Mouse (Mus musculus): ENCODE data around the gene Tgm5. TPM values are rescaled to one million over a fixed set of nuclear protein-coding genes. Genes with fewer than 3 reads are reported as not detected.

Tgm5 gene
- total and polyA plus RNA-seq, 3 experiments: not detected

DNA sequence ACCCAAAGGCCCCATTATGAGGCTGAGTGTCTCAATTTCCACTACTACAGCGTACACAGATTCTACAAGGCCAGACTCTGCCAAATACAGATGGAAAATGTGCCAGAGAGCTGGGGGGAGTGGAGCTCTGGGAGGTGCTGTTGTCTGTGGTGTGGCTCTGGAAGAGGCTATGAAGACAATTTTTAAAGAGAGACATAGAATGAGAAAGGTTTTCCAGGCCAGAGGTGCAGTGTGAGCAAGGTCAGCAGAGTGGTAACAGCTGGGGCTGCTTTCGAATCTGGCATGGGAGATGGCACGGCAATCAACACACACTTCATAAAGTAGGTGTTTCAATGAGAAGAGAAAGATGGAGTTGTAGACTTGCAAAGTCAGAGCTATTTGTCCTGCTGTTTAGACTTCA, 33.6 kb upstream of the Tgm5 start:
- no peak overlapping the region for H3K4me2 ChIP-seq (ENCODE audit: insufficient read depth, low read depth, poor library complexity, severe bottlenecking)
- H3K79me2 ChIP-seq (replicated peaks; ENCODE audit: control insufficient read depth, extremely low read depth, insufficient read depth, poor library complexity, severe bottlenecking): no peaks in the 10 kb centered on the region
- H3K9me3 ChIP-seq (replicated peaks; ENCODE audit: low read length): no peaks in the 10 kb centered on the region
- no peaks in the 10 kb centered on the region for H3K4me1 ChIP-seq (ENCODE audit: control insufficient read depth in 1 of 2, insufficient read depth in 2 of 2)
- in situ Hi-C loops (cut with MboI; ENCODE audit: low pct_ligation_motif_present, low pct_unique_long_range_greater_than_20kb, low sequenced_read_pairs): loop anchor here (25.0 kb wide), 1 partner anchor 657 kb away; the partner anchor contains the start of gene Capn3
- H3K36me3 ChIP-seq (replicated peaks in 1 of 2; ENCODE audit: control insufficient read depth in 1 of 2, insufficient read depth in 1 of 2, low read length in 1 of 2): no peaks in the 10 kb centered on the region
- dilution Hi-C loops (cut with MboI; ENCODE audit: extremely low pct_ligation_motif_present, extremely low pct_unique_long_range_greater_than_20kb, low sequenced_read_pairs): no loop called here
- peaks cover 14% of the 10 kb centered on the region for H3K27me3 ChIP-seq (replicated peaks)
- H3K9ac ChIP-seq (ENCODE audit: insufficient read depth, low read depth): no peak overlapping the region
- TF ChIP-seq MAX (IDR thresholded peaks at IDR 0.05; ENCODE audit: low read length) (no peak), EP300 (IDR thresholded peaks at IDR 0.05; ENCODE audit: low read length) (no peak), ZMIZ1 (IDR thresholded peaks at IDR 0.05; ENCODE audit: low read depth, low read length) (no peak), ZKSCAN1 (IDR thresholded peaks at IDR 0.05; ENCODE audit: borderline replicate concordance, low read depth, low read length) (no peak), ELF1 (IDR thresholded peaks at IDR 0.05; ENCODE audit: low read depth, low read length) (no peak)
- H3K27ac ChIP-seq (ENCODE audit: insufficient read depth, low read depth): no peak overlapping the region
- no peak overlapping the region for H3K4me3 ChIP-seq (replicated peaks in 1 of 3; ENCODE audit: low read depth in 2 of 3, low read length in 2 of 3, poor library complexity in 1 of 3)
- DNase-seq (ENCODE audit: extremely low read depth): no peak

DNA sequence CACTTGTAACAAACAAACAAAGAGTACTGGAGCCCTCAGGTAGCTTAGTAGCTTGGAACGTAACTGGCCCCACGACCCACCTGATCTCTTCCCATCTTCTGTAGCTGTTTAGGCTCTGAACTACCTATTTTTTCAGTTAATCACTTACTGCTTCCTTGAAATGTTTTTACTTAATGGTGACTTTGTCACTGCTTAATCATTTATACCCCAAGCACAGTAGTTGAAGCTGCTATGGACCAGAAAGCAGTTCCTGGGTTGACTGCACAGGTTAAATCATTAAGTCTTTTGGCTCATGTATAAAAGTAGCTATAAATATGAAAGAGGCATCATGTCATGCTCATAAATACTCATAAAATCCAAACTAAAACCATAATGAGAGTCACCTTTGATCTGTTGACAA, 29.8 kb upstream of the Tgm5 start:
- in situ Hi-C loops (cut with MboI; ENCODE audit: low pct_ligation_motif_present, low pct_unique_long_range_greater_than_20kb, low sequenced_read_pairs): loop anchor here (25.0 kb wide), 1 partner anchor 653 kb away; the partner anchor contains the start of gene Capn3
- Histone ChIP-seq H3K9ac (ENCODE audit: insufficient read depth, low read depth) (no peak overlapping the region), H3K4me2 (ENCODE audit: insufficient read depth, low read depth, poor library complexity, severe bottlenecking) (no peak overlapping the region), H3K36me3 (replicated peaks in 1 of 2; ENCODE audit: control insufficient read depth in 1 of 2, insufficient read depth in 1 of 2, low read length in 1 of 2) (no peaks in the 10 kb centered on the region), H3K27ac (ENCODE audit: insufficient read depth, low read depth) (no peak overlapping the region), H3K4me1 (ENCODE audit: control insufficient read depth in 1 of 2, insufficient read depth in 2 of 2) (no peaks in the 10 kb centered on the region), H3K4me3 (replicated peaks in 1 of 3; ENCODE audit: low read depth in 2 of 3, low read length in 2 of 3, poor library complexity in 1 of 3) (no peak overlapping the region), H3K79me2 (replicated peaks; ENCODE audit: control insufficient read depth, extremely low read depth, insufficient read depth, poor library complexity, severe bottlenecking) (no peaks in the 10 kb centered on the region), H3K27me3 (replicated peaks) (peaks cover 26% of the 10 kb centered on the region), H3K9me3 (replicated peaks; ENCODE audit: low read length) (no peaks in the 10 kb centered on the region)
- dilution Hi-C loops (cut with MboI; ENCODE audit: extremely low pct_ligation_motif_present, extremely low pct_unique_long_range_greater_than_20kb, low sequenced_read_pairs): no loop called here
- no peak for DNase-seq (ENCODE audit: extremely low read depth)
- no peak for TF ChIP-seq CHD1 (IDR thresholded peaks at IDR 0.05; ENCODE audit: low read depth, low read length)
- TF ChIP-seq MAZ (IDR thresholded peaks at IDR 0.05; ENCODE audit: low read depth, low read length): no peak
- no peak for TF ChIP-seq UBTF (IDR thresholded peaks at IDR 0.05; ENCODE audit: low read depth, low read length)
- TF ChIP-seq CTCF (conservative IDR thresholded peaks at IDR 0.05 in 1 of 2, IDR thresholded peaks at IDR 0.05 in 1 of 2; ENCODE audit: low read depth in 2 of 2, low read length in 2 of 2): no peak
- TF ChIP-seq ELF1 (IDR thresholded peaks at IDR 0.05; ENCODE audit: low read depth, low read length): no peak
- TF ChIP-seq MYC (IDR thresholded peaks at IDR 0.05; ENCODE audit: low read depth, low read length): no peak
- TF ChIP-seq SMC3 (IDR thresholded peaks at IDR 0.05; ENCODE audit: low read depth, low read length): no peak
- TF ChIP-seq NRF1 (IDR thresholded peaks at IDR 0.05; ENCODE audit: low read depth, low read length): no peak
- TF ChIP-seq PAX5 (IDR thresholded peaks at IDR 0.05; ENCODE audit: low read length): no peak
- TF ChIP-seq E2F4 (IDR thresholded peaks at IDR 0.05; ENCODE audit: insufficient replicate concordance, low read depth, low read length): no peak
- no peak for TF ChIP-seq ETS1 (conservative IDR thresholded peaks at IDR 0.05; ENCODE audit: low read depth, low read length)
- TF ChIP-seq IRF4 (IDR thresholded peaks at IDR 0.05; ENCODE audit: low read depth, low read length): no peak
- no peak for TF ChIP-seq RCOR1 (conservative IDR thresholded peaks at IDR 0.05; ENCODE audit: low read depth, low read length)
- TF ChIP-seq RAD21 (IDR thresholded peaks at IDR 0.05; ENCODE audit: low read depth, low read length): no peak
- no peak for TF ChIP-seq MAX (IDR thresholded peaks at IDR 0.05; ENCODE audit: low read length)
- no peak for TF ChIP-seq ZC3H11A (IDR thresholded peaks at IDR 0.05; ENCODE audit: low read depth, low read length)
